Mouse (Mus musculus): ENCODE data around the gene C77080.

Gene C77080

DNA sequence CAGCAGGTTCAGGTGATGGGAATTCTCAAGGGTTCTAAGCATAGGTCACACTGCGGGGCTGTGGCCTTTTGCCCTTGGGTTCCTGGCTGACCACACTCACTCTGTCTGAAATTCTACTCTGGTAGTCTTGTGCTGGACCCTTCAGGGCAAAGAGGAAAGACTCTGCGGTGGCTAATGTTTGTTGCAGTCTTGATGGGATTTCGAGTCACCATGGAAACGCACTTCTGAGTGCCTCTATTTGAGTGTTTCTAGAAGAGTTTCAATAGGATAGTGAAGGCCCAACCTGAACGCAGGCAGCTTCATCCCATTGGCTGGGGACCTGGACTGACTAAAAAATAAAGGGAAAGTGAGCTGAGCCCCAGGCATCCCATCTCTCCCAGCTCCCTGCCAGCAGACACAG is 5.6 kb upstream of the C77080 start:
- no peak for DNase-seq (ENCODE audit: low read depth)

DNA sequence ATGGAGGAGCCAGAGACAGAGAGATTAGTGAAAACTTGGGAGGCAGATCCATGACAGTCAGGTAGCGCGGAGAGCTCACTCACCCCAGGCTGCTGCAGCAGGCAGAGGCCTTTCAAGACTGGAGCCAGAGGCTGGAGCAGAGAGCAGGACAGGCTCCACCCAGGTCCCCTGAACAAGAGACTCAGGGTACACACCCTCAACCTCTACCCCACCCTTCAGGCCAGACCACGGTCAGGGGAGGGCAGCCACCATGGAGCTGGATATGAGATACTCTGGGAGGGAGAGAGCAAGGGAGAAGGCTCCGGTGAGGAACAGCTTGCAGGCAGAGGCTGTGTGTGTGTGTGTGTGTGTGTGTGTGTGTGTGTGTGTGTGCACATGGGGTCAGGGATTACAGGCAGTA is 5.0 kb upstream of the C77080 start:
- DNase-seq (ENCODE audit: low read depth), result no peak

DNA sequence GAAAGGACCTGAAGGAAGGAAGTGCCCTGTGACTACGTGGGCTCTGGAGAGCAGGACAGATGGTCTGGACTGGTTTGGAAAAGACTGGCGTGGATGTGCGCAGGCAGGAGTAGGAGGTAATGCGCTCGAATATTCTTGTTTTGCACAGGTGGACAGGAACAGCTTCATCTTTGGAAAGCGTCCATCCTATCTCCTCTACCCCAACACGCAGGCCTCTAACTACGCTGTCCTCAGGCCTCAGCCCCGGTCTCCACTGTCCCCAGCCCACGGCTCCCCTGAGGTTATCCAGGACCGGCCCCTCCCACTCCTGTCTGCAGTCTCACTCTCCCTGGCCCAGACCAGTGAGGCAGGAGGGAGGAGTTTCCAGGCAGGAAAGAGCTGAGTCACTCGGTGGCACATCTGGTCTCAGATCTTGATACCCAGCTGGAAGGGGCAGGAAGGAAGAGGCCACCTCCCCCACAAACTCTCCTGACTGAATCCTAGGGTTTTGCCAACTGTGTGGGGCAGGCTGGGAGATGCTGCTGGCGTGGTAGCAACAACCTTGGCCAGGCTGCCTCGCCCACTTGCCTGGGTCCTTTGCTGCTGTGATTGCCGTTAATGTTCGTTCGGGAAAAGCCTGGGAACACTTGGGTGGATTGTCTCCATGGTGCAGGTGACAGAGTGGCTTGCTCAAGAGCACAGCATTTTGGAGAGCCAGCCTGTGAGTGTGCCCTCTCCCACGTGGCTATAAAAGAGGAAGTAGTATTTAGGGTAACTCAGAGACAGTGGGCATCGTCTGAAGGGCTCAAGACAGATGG is 2.2 kb upstream of the C77080 start:
- peak; percentile 77 for DNase-seq (ENCODE audit: low read depth)

- DNase-seq (ENCODE audit: low read depth), result no peak
These were observed 526 bp downstream of the C77080 start for GRCm38 (mm10) chr4:129260678-129261077.

DNA sequence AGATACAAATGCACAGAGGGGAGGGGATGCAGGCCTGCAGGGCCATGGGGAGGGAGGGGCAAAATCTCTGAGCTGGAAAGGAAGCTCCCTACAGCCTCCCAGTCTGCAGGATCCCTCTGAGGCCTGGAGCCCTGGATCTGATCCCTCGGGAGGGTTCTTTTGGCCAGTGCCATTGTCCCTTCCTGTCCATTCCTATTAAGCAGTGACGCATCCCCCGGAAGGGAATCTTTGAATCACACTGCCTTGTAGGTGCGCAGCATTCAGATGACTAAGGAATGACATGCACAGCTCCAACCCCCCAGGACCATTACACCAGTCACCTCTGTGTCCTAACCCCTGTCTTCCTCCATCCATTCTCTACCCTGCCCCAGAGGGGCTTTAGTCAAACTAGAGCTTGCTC is 2.1 kb downstream of the C77080 start:
- no peak for DNase-seq (ENCODE audit: low read depth)

GRCm38 (mm10) chr4:129256450-129257380 is 4.5 kb downstream of the C77080 start:
- DNase-seq (ENCODE audit: low read depth), result peak; percentile 87

DNA sequence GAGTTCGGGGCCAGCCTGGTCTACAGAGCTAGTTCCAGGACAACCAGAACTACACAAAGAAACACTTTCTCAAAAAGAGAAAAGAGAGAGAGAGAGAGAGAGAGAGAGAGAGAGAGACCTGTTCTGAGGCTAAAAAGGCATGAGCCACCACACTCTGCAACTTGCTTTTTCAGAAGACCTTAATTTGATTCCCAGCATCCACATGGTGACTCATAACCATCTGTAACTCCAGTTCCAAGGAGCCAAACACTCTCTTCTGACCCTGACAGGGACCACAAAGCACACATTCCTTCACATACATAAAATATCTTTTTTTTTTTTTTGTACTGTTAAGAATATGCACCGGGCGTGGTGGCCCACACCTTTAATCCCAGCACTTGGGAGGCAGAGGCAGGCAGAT is 6.6 kb downstream of the C77080 start:
- no peak for DNase-seq (ENCODE audit: low read depth)

GRCm38 (mm10) chr4:129252492-129252891 is 8.7 kb downstream of the C77080 start:
- DNase-seq (ENCODE audit: low read depth), result no peak

GRCm38 (mm10) chr4:129251482-129252125 is 9.6 kb downstream of the C77080 start:
- DNase-seq (ENCODE audit: low read depth), result no peak

DNA sequence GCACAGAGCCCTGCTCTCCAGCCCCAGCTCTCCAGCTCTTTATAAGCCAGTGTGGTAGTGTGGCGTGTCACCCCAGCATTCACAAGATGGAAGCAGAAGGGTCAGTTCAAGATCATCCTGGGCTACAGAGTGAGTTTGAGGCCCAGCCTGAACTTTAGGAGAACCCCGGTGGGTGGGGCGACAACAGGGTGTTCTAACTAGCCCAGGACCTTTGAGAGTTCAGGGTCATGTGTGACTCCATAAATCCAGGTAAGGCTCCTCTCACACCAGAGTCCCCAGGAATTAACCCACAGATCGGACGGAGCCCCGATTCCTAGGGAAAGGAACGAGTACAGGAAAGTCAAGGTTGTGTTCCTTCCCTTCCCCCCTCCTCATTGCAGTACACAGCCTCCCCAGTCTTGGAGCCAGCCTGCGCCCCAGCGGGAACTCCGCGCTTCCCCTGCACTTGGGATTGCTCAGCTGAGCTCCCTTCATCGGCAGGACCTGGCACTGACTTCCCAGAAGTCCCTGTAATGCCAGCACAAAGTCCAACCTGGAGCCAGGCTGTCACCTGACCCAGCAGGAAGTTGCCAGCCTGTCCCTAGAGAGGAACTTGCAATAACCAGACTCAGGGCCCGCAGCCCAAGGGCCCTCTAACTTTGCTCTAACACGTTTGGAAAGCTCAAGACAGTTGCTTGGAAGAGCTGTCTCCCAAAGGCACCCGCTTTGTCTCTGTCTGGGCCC is 10.3 kb downstream of the C77080 start:
- DNase-seq (ENCODE audit: low read depth), result no peak

GRCm38 (mm10) chr4:129249288-129249687 is 11.9 kb downstream of the C77080 start:
- DNase-seq (ENCODE audit: low read depth), result no peak

- no peak for DNase-seq (ENCODE audit: low read depth)
These were observed 12.9 kb downstream of the C77080 start for GRCm38 (mm10) chr4:129248243-129248767.

GRCm38 (mm10) chr4:129247381-129248242 is 13.6 kb downstream of the C77080 start:
- DNase-seq (ENCODE audit: low read depth), result no peak

GRCm38 (mm10) chr4:129246360-129247301 is 14.6 kb downstream of the C77080 start:
- no peak for DNase-seq (ENCODE audit: low read depth)

DNA sequence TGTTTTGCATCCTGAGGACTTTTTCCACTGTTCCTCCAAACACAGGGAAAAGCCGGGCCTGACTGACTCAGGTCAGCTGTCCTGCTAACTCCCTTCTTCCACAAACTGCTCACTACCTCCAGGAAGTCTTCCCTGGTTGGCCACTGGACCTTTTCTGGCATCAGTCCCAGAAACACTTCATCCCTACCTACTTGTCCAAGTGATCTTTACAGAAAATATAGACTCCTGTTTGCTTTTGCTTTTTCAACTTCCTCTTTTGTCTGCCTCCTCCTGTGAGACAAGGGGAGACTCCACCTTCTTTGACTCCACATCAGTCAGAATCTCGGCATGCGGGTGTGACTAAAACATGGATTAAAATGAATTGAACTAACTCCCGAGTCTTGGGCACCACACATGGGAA is 16.4 kb downstream of the C77080 start:
- no peak for DNase-seq (ENCODE audit: low read depth)

DNA sequence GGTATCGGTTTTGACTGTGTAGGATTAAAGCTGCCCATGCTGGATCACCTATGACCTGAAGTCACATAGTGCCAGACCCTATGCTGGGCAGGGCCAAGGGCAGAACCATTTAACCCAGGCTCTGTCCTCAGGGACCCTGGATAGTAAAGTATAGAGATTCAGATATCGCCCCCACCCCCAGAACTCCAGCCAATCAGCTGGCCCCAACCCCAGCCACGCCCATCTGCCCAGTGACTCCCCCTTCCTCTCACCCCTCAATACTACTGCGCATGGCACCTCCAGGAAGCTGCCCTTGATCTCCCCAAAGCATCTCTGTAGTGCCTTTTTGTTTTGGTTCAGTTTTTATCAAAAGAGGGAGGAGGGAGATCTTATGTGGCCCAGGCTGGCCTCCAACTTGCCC is 18.4 kb downstream of the C77080 start:
- DNase-seq (ENCODE audit: low read depth), result no peak

DNA sequence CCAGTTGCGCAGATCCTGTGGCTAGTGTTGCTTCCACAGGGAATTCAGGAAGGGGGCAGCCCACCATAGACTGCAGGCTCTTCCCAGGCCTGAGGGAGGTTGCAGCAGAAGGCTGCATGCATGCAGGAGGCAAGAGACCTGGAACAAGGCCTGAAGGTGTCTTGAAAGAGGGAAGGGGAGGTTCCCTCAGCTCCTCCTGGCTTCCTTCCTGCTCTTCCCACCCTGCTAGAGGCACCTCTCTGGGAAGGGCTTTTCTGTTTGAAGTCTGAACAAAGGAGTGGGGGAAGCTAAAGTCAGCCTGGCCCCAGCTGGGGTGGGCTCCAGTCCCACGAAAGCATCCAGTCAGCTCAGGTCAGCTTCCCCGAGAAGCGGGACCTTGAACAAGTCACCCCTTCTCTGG is 18.9 kb downstream of the C77080 start:
- DNase-seq (ENCODE audit: low read depth), result no peak

- no peak for DNase-seq (ENCODE audit: low read depth)
These were observed 19.3 kb downstream of the C77080 start for GRCm38 (mm10) chr4:129241898-129242297.

- DNase-seq (ENCODE audit: low read depth), result peak; percentile 63
These were observed 22.1 kb downstream of the C77080 start for GRCm38 (mm10) chr4:129239075-129239474.

Measured in c-Kit-positive CD71-negative TER-119-negative erythroid progenitor cells, embryonic 14.5 days (primary cell).